Mouse (Mus musculus): ENCODE measurements around the gene Ccno.

The Ccno gene

DNA sequence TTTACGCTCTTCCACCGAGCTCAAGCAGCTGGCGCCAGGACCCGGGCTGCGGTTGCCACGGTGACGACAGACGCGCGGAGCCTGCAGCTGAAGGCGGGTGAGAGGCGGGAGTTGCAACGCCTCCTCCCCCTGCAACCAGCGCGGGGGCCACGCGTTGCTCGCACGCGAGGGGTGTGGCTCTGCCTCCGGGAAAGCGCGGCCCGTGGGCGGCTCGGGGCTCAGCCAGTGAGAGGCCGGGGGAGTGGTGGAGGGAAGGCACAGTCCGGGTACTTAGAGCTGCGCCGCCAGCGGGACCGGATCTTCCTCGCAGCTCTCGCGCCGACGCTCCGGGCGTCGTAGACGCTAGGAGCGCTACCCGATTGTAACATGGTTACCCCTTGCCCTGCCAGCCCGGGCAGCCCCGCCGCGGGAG lies at the start of gene Ccno:
Gene Ccno, plus strand, starts transcription at position 271 of the 412 bp plus-strand sequence.
- peak; percentile 93 to 96 for DNase-seq

DNA sequence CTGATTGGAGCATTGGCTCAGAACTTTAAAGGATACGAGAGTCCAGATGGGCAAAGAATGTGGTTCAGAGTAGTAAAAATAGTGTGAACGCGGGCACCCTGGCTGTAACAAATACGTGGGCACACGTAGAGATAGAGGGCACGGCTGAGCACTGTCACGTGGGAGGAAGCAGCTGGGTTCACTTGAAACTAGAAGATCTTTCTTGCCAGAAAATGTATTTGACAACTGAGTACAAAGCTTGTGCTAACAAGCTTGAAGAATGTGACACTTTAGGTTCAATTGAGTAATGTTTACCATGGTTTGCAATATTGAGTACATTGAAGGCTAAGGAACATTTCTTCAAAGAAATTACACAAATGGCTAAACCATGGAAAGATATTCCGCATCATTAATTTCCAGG lies 49.5 kb upstream of the Ccno start:
- DNase-seq: no peak

DNA sequence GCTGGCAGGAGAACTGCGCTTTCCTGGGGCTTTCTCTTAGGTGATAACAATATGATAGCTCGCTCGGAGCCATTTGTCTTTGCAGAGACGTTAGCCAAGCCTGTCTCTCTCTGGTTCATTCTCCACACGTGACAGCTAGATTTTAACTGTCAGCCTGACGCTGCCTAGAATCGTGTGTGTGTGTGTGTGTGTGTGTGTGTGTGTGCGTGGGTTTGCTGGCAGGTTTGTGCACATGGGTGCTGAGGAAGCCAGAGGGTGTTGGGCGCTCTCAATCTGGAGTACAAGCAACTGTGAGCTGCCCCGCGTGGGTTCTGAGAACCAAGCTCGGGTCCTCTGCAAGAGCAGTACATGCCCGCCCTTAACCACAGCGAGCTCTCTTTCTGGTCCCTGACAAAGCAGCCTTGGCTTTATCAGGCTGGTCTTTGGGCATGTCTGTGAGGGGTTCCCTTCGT lies 45.7 kb upstream of the Ccno start:
- DNase-seq: no peak

DNA sequence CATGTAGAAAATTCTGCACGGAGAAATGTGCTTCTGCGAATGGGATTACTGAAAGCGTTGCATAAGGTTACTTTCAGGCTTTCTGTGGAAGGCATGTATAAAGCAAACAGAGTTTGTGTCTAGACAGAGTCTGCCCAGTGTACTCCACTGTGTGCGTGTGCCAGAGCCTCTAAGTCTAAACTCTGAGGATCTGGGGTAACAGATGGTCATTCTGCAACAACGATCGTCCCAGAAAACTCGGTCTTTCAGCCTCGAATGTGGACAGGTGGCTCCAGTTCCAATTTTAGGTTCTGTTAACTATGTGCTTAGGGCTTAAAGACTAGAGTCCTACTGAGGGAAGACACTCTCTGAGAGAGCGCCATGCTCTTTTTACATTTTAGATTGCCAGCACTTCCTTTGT lies 42.3 kb upstream of the Ccno start:
- DNase-seq: no peak

DNA sequence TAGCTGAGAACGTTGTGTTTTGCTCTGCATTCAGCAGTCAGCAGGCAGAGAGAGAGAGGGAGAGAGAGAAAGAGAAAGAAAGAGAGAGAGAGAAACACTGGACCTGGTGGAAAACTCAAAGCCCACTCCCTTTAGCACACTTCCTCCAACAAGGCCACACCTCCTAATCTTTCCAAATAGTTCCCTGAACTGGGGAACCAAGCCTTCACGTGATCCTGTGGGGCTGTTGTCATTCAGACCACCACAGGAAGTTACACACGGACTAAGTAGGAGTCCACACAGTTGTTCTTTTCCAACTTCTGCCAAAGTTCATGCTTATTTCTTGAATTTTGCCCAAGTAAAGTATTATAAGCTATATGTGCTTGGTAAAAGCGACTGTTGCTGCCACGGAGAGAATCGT lies 41.7 kb upstream of the Ccno start:
- no peak for DNase-seq

DNA sequence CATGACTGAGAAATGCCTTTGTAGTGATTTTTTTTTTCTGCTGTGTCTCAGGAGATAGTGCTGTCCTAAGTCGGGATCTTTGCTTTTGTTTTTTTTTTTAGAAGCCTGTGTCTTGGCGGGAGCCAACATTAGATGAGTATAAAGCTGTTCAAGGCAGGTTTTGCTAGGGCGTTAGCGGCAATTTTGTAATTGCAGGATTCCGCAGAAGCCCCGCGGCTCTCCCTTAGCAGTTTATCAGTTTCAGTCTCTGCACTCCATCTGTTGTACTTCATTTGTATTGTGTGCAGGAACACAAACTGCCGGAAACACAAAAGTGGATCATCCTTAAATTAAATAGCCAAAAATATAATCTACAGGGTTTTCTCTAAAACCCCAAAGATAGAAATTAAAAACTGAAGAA lies 33.5 kb upstream of the Ccno start:
- DNase-seq: no peak

DNA sequence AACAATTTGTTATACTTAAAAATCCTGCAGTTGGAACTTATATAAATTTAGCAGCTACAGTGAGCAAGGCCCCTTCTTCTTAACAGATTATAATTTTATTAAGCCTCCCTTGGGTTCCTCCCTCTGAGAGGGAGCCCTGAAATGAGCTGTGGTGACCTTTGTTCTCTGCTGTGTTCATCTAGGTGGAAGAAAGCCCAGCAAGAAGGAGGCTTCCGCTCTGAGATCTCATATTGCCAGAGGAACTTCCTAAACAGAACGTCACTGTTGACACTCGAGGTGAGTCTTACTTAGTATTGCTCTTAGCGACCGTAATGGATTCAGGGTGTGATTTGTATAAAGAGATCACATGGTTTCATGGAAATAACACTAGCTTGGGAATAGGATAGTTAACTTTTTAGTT lies 24.5 kb upstream of the Ccno start:
- no peak for DNase-seq

DNA sequence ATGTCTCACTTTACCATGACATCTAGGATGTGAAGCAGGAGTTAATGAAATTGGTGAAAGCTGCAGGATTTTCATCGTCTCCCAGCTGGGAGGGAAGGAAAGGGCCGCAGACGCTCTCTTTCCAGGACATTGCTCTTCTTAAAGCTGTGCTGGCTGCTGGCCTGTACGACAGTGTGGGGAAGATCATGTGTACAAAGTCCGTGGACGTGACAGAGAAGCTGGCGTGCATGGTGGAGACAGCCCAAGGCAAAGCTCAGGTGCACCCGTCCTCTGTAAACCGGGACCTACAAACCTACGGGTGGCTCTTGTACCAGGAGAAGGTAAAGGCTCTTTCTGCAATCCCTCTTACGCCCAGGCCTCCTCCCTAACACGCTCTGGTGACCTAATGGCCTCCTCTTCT lies 23.2 kb upstream of the Ccno start:
- DNase-seq: no peak

DNA sequence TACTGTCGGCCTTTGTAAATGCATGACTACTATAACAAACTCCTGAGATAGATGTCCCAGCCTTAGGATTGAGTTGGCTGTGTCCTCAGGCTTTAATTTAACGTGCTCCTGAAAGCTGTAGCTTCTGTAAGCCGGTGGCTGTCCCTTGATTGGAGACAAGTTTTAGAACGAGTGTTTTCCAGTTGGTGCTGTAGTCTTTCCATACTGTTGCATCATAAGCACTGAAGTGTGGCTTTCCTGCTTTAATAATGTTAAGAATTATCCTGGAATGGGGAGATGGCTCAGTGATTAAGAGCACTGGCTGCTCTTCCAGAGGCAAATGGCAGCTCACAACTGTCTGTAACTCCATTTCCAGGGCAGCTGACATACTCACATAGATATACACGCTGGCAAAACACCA lies 20.3 kb upstream of the Ccno start:
- DNase-seq: no peak

DNA sequence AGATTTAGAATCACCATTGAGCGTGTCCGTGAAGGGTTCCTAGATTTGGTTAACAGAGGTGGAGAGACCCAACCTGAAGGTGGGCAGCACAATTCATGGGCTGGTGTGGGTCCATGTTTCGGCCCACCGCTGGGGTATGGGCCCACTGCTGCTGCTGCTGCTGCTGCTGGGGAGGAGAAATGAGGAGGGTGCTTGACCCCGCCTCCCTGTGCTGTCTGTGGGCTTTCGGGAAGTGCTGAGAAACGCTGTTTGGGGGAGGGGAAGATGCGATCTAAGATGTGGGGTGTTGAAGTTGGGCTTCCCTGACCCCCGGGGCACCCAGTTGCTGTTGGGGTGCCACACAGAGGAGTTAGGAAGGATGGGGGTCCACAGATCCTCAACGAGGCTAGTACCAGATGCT lies 10.9 kb upstream of the Ccno start:
- DNase-seq: no peak

DNA sequence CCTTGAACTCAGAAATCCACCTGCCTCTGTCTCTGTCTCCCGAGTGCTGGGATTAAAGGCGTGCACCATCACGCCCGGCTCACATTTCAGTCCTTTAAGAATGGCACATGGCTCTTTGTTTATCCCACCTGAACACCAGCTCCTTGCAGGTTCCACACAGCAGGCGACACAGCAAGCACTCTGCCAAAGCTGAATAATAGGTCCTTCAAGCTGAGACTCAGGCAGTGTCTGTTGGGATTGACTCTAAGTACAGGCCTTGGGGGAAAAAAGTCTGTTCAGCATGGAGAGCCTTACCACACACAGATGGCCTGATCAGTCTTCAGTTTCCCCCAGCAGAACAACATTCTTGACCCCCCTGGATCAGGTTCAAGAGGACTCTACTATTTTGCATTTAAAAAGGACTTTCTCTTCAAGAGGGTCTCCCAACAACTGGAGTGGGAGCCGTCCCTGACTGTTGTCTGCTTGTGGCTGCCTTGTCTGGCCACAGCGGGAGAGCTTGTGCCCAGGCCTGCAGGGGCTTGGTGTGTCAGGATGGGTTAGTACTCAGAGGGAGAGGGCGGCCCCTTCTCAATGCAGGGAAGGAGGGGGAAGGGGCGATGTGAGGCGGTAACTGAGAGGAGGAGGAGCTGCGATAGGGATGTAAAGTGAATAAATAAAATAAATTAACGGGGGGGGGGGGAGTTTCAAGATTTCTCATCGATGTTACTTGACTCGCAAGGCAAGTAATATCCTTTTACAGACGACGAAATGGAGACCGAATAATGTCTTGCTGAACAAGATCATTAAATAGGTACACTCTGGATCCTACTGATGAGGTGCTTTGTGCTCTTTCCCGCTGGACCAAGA lies 1.8 kb upstream of the Ccno start:
- DNase-seq: peak in 1 of 2 experiments; percentile 6

DNA sequence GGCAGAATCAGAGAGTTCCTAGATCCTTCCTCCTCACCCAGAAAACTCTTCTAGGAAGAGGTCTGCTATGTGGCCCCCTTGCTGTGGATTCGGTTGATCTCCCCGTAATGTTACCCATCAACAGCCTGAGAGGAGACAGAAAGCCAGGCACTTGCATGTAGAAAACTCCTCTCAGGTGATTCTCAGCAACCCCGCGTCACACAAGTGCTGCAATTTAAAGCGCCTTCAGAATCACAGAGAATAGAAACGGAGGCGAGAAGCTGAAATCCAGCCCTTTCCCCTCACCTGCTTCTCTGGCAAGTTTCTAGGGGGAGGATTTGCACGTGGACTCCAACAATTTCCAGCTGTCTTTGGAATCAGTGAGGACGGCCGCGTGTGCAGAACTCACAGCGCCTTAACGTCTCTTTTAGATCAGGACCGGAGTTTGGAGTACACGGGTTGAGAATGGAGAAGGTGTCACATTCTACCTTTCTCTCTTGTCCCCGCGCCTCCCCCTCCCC lies 1.1 kb upstream of the Ccno start:
- DNase-seq: peak in 1 of 2 experiments; percentile 7

DNA sequence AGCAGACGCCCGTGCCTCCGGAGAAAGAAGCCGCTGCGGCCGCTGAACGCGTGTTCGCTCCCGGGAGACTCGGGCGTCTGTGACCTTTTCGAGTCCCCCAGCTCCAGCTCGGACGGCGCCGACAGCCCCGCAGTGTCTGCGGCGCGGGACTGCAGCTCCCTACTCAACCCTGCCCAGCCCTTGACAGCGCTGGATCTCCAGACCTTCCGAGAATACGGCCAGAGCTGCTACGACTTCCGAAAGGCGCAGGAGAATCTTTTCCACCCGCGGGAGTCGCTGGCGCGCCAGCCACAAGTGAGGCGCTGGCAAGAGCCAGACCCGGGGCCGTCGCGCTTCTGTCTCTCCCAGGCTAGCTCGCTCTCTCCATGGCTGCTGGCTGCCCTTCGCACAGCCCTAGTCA lies 389 bp downstream of the Ccno start:
- DNase-seq: peak; percentile 51 to 65

DNA sequence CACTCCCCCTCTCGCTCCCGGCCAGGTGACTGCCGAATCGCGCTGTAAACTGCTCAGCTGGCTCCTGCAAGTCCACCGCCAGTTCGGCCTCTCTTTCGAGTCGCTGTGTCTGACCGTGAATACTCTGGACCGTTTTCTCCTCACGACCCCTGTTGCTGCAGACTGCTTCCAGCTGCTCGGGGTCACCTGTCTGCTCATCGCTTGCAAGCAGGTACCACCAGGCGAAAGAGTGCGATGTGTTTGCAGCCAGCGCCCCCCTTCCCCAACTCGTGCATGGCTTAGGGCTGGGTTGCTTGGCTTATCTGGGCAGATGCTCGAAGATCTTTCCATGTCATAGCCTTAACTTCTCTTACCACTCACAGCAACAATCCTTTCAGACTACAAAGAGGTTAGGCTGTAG lies 1.3 kb downstream of the Ccno start:
- peak; percentile 29 to 40 for DNase-seq

DNA sequence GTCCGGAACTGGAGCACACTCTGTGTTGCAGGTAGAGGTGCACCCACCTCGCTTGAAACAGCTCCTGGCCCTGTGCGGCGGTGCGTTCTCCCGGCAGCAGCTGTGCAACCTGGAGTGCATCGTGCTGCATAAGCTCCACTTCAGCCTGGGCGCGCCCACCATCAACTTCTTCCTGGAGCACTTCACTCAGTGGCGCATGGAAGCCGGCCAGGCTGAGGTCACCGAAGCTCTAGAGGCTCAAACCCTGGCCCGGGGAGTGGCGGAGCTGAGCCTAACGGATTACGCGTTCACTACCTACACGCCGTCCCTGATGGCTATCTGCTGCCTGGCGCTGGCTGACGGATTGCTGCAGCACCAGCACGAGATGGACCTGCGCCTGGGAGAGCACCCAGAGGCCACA lies 1.9 kb downstream of the Ccno start:
- DNase-seq: peak; percentile 35 to 53

DNA sequence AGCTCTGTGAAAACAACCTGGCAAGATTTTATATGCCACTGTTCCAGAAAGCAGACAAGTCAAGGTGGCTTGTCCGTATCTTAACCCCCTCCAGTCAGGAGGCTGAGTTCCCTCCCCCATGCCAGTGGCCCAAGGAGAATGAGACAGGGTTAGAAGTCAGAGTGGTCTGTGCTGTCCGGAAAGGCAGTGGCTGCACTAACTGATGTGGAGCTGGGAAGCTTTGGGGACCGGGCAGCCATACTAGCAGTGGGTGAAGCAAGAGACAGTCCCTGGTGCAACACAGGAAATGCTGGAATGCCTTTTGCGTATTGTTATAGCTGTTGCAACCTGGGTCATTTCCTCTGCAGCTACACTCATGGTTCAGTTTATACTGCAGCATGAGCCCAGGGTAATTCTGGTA lies 2.7 kb downstream of the Ccno start:
- DNase-seq: peak in 1 of 2 experiments; percentile 22

DNA sequence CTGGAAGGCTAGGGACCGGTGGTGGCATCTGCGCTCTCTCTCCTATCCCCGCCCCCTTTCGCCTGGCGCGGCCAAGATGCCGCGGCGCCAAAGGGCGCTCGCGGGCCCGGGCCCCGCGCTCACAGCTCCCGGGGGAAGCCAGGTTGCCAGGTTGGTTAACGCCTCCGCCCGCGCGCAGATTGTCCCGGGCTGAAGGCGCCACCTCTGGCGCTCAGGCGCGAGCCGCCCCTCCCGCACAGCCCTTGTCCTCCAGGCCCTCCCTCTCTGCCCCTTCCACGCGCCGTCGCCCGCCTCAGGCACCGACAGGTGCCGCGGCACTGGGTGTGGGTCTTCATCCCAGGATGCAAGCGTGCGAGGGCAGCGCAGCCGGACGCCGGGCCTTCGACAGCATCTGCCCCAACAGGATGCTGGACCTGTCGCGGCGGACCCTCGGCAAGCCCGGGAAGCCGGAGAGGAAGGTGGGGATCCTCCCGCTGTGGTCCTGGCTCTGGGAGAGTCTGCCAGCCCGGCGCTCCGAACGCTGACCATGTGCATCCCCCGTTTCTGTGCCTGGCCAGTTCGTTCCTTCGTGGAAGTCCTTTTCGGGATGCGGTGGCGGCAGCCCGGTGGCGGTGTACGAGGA lies 6.0 kb downstream of the Ccno start, which contains the start of gene Mcidas:
Gene Mcidas, plus strand, starts transcription at position 315 of the 622 bp plus-strand sequence.
- DNase-seq: peak; percentile 34 to 53

DNA sequence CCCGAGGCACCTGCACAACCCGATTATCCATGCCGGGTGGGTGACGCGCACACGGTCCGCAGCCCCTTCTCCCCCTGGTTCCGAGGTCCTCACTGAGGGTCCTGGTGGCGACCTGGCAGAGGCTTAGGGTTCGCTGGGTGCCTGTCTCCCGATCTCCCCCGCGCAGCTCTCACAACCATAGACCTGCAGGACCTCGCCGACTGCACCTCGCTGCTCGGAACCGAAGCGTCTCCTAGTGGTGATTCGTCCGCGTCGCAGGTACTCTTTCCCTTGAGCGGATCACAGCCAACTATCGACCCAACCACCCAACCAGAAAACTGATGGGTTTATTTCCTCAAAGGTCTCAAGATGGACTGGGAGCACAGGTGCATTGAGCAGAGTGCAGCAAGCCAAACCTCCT lies 6.6 kb downstream of the Ccno start:
- DNase-seq: peak; percentile 73 to 80

DNA sequence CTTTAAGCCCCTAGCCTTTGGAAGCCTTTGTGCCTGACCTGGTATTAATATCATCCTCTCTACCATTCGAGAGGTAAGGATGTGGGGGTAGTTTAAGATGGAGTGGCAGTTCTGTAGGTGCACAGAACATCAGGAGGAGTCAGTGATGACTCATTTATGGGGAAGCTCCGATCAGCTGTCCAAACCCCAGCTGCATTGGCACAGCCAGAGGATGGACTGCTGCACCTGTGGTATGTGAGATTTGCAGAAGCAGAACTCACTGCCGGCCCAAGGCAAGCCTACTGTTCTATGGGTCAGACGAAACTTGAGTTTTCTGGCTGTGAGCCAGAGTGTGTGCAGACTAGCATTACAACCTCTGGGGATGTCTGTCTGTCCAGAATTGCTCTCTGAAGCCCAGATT lies 8.8 kb downstream of the Ccno start:
- no peak for DNase-seq

DNA sequence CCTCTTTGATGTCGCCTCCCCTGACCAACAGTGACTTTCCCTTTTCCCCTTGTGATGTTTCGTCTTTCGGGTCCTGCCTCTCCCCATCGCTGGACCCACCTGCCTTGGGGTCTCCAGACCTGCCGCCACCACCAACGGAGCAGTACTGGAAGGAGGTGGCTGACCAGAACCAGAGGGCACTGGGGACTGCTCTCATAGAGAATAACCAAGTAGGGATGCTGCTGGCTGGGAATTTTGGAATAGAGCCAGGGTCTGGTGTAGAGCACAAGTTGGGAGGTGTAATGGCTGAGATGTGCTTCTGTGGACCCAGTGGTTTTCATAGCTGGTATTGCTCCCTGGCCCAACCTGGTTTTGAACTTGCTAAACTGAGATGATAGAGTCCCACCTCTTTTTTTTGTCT lies 9.8 kb downstream of the Ccno start:
- DNase-seq: no peak

DNA sequence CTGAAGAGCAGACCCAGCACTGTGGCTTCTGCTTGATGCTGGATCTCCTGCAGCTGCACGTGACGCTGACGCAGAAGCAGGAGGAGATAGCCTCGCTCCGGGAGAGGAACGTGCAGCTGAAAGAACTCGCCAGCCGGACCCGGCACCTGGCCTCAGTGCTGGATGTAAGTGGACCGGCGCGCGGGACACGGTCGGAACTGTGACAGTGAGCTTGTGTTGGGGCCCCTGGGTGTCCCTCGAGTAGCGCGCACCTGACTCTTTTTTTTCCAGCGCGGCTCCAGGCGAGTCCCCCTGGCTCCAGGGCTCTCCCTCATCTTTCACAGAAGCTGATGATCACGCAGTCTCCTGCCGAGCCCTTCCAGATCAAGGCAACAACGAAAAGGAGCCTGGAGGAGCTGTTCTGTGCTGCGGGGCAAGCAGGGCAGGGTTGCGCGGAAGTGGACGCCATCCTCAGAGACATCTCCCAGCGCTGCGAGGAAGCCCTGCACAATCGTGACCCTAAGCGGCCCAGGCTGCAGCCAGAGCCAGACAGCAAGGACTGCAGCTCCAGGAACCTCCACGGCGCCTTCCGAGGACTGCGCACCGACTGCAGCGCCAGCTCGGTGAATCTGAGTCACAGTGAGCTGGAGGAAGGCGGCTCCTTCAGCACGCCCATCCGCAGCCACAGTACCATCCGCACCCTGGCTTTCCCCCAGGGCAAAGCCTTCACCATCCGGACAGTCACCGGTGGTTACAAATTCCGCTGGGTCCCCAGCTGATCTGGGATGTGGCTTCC lies 11.0 kb downstream of the Ccno start:
- DNase-seq: peak; percentile 39 to 45

DNA sequence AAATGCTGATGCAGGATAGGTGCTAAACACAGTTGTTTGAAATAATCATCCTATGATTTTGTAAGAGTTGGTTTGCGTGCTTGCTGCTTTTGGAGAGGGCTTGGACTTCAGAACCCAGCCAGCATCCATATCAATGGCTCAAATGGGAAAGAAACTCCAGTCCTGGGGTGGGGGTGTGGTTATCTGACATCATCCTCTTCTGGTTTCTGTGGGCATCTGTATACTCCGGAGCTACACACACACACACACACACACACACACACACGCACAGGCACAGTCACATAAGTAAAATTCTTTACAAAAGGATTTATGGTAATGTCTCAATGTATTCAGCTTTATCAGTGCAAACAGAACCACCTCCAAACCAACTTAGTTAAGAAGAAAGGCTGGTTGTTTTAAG lies 12.5 kb downstream of the Ccno start:
- no peak for DNase-seq
